Mouse (Mus musculus) CH12.LX (cell line): ENCODE data around the gene Capn2. TPM values are rescaled to one million over a fixed set of nuclear protein-coding genes. Genes with fewer than 3 reads are reported as not detected.

Experiments used
- DNase-seq: peaks from one replicate; pipeline ENCODE4 v3.0.0-alpha.2; 2013; ENCODE audit errors: extremely low read depth
- H3K27ac ChIP-seq: 2 replicates; pipeline ENCODE4 v1.5.1; 2012; ENCODE audit warnings: low read depth, mild to moderate bottlenecking, control low read depth, moderate library complexity; ENCODE audit not compliant: insufficient read depth
- H3K27me3 ChIP-seq: replicated peaks from 2 replicates; pipeline ENCODE3; 2012; ENCODE audit warnings: inconsistent platforms
- H3K36me3 ChIP-seq, 2 experiments: replicated peaks in 1 of 2; 2 replicates each; pipeline versions ENCODE3 to v1.6.1; 2012; ENCODE audit warnings: inconsistent platforms in 1 of 2, low read length in 1 of 2, mild to moderate bottlenecking in 1 of 2, mixed read lengths in 1 of 2, moderate library complexity in 1 of 2; ENCODE audit not compliant: control insufficient read depth in 1 of 2, insufficient read depth in 1 of 2
- H3K4me1 ChIP-seq, 2 experiments: 2 replicates each; pipeline ENCODE4 v1.6.1; 2012; ENCODE audit warnings: inconsistent platforms in 1 of 2, moderate library complexity in 1 of 2; ENCODE audit not compliant: insufficient read depth in 2 of 2, control insufficient read depth in 1 of 2
- H3K4me2 ChIP-seq: 2 replicates; pipeline ENCODE4 v1.6.1; 2012; ENCODE audit warnings: low read depth, mild to moderate bottlenecking, control low read depth; ENCODE audit not compliant: poor library complexity, insufficient read depth, severe bottlenecking
- H3K4me3 ChIP-seq, 3 experiments: fragments of 150-350 bp in 1 of 3; sonication (generic) in 1 of 3; replicated peaks in 1 of 3; 2 replicates each; pipeline versions ENCODE3 to v1.5.1; 2011 to 2012; ENCODE audit warnings: low read depth in 2 of 3, low read length in 2 of 3, mild to moderate bottlenecking in 2 of 3, moderate library complexity in 2 of 3, control low read depth in 1 of 3, improper control_type of control experiment in 1 of 3, inconsistent platforms in 1 of 3, mixed read lengths in 1 of 3; ENCODE audit not compliant: poor library complexity in 1 of 3
- H3K79me2 ChIP-seq: replicated peaks from 2 replicates; pipeline ENCODE4 v1.6.1; 2012; ENCODE audit warnings: mild to moderate bottlenecking, moderate library complexity; ENCODE audit not compliant: control insufficient read depth, poor library complexity, insufficient read depth, severe bottlenecking; ENCODE audit errors: extremely low read depth
- H3K9ac ChIP-seq: 2 replicates; pipeline ENCODE4 v1.6.1; 2012; ENCODE audit warnings: low read depth, mild to moderate bottlenecking, control low read depth, moderate library complexity; ENCODE audit not compliant: insufficient read depth
- H3K9me3 ChIP-seq: replicated peaks from 2 replicates; pipeline ENCODE3; 2012; ENCODE audit warnings: low read length, inconsistent platforms, mixed read lengths
- CHD1 ChIP-seq: IDR thresholded peaks from 2 replicates; pipeline ENCODE4 v1.6.1; 2012; ENCODE audit warnings: low read depth, low read length, improper control_type of control experiment, inconsistent platforms
- CHD2 ChIP-seq: IDR thresholded peaks from 2 replicates; pipeline ENCODE4 v1.6.1; 2011; ENCODE audit warnings: low read length, improper control_type of control experiment
- GABPA ChIP-seq: IDR thresholded peaks from 2 replicates; pipeline ENCODE4 v1.6.1; 2012; ENCODE audit warnings: low read depth, low read length, improper control_type of control experiment, inconsistent platforms; ENCODE audit not compliant: insufficient replicate concordance
- HCFC1 ChIP-seq: IDR thresholded peaks from 2 replicates; pipeline ENCODE4 v1.6.1; 2012; ENCODE audit warnings: low read depth, mild to moderate bottlenecking, inconsistent platforms, low read length, improper control_type of control experiment
- JUND ChIP-seq: conservative IDR thresholded peaks from 2 replicates; pipeline ENCODE4 v1.6.1; 2011; ENCODE audit warnings: low read depth, low read length, improper control_type of control experiment
- KAT2A ChIP-seq: IDR thresholded peaks from 2 replicates; pipeline ENCODE4 v1.6.1; 2012; ENCODE audit warnings: low read length, improper control_type of control experiment, inconsistent platforms; ENCODE audit not compliant: insufficient replicate concordance
- MAX ChIP-seq: IDR thresholded peaks from 2 replicates; pipeline ENCODE4 v1.6.1; 2011; ENCODE audit warnings: low read length, improper control_type of control experiment
- MAZ ChIP-seq: IDR thresholded peaks from 2 replicates; pipeline ENCODE4 v1.6.1; 2012; ENCODE audit warnings: low read depth, mild to moderate bottlenecking, inconsistent platforms, low read length, improper control_type of control experiment, moderate library complexity
- MEF2A ChIP-seq: IDR thresholded peaks from 2 replicates; pipeline ENCODE4 v1.6.1; 2014; ENCODE audit warnings: low read depth, mild to moderate bottlenecking, inconsistent platforms, low read length, improper control_type of control experiment, borderline replicate concordance
- MXI1 ChIP-seq: IDR thresholded peaks from 2 replicates; pipeline ENCODE4 v1.6.1; 2011; ENCODE audit warnings: mild to moderate bottlenecking, low read depth, low read length, improper control_type of control experiment
- NRF1 ChIP-seq: IDR thresholded peaks from 2 replicates; pipeline ENCODE4 v1.6.1; 2014; ENCODE audit warnings: low read depth, mild to moderate bottlenecking, inconsistent platforms, low read length, improper control_type of control experiment, moderate library complexity
- POLR2A ChIP-seq: IDR thresholded peaks from 2 replicates; pipeline ENCODE4 v1.6.1; 2011; ENCODE audit warnings: low read depth, mild to moderate bottlenecking, improper control_type of control experiment, low read length
- POLR2AphosphoS2 ChIP-seq: IDR thresholded peaks from 2 replicates; pipeline ENCODE4 v1.6.1; 2011; ENCODE audit warnings: low read depth, low read length, improper control_type of control experiment
- RCOR1 ChIP-seq: conservative IDR thresholded peaks from 2 replicates; pipeline ENCODE4 v1.6.1; 2012; ENCODE audit warnings: low read depth, mild to moderate bottlenecking, inconsistent platforms, low read length, improper control_type of control experiment
- SIN3A ChIP-seq: IDR thresholded peaks from 2 replicates; pipeline ENCODE4 v1.6.1; 2012; ENCODE audit warnings: low read length, improper control_type of control experiment, inconsistent platforms
- USF1 ChIP-seq: IDR thresholded peaks from 2 replicates; pipeline ENCODE4 v1.6.1; 2014; ENCODE audit warnings: low read depth, mild to moderate bottlenecking, inconsistent platforms, low read length, improper control_type of control experiment
- ZMIZ1 ChIP-seq: IDR thresholded peaks from 2 replicates; pipeline ENCODE4 v1.6.1; 2012; ENCODE audit warnings: low read depth, mild to moderate bottlenecking, inconsistent platforms, low read length, improper control_type of control experiment
- dilution Hi-C: fragments of 300-500 bp; cut with MboI; formaldehyde crosslinking; loops from 2 replicates; pipeline ENCODE4 v1.14.3; 2020; ENCODE audit warnings: low sequenced_read_pairs; ENCODE audit not compliant: extremely low pct_unique_long_range_greater_than_20kb, extremely low pct_ligation_motif_present
- in situ Hi-C: fragments of 300-500 bp; cut with MboI; formaldehyde crosslinking; loops from 3 replicates; pipeline ENCODE4 v1.14.3; 2019; ENCODE audit warnings: low sequenced_read_pairs, low pct_ligation_motif_present, low pct_unique_long_range_greater_than_20kb, mixed read lengths
- polyA plus RNA-seq: library from polyadenylated mRNA; unstranded; fragments of >175 nt; gene quantifications from 2 replicates; pipeline ENCODE4 v1.2.1, GENCODE M21; 2012; ENCODE audit warnings: low read depth; ENCODE audit not compliant: insufficient read length
- total RNA-seq, 2 experiments: library from RNA; depleted of rRNA; stranded (reverse); fragments of 300-350 nt in 1 of 2; fragments of >200 nt in 1 of 2; gene quantifications; 2 replicates each; pipeline ENCODE4 v1.2.3; 2012 to 2014

The Capn2 gene
- total and polyA plus RNA-seq, 3 experiments: 10.9 to 28.1 (median 15.0) TPM

GRCm38 (mm10) chr1:182497736-182498135 is 19.7 kb downstream of the Capn2 start:
- no peak for DNase-seq
- peaks cover 21 to 31% of the 10 kb centered on the region in 2 experiments for H3K4me1 ChIP-seq
- dilution Hi-C loops (no loop called here), in situ Hi-C loops (no loop called here)
- no peak overlapping the region for H3K9ac ChIP-seq
- H3K36me3 ChIP-seq: peaks cover 0 to 13% of the 10 kb centered on the region in 2 experiments
- H3K27ac ChIP-seq: no peak overlapping the region
- no peaks in the 10 kb centered on the region for H3K27me3 ChIP-seq
- no peak overlapping the region for H3K4me2 ChIP-seq
- H3K4me3 ChIP-seq: no peak overlapping the region
- no peaks in the 10 kb centered on the region for H3K9me3 ChIP-seq
- H3K79me2 ChIP-seq: no peaks in the 10 kb centered on the region
- TF ChIP-seq KAT2A (no peak), SIN3A (no peak), POLR2A (no peak), ZMIZ1 (no peak), JUND (no peak), MAX (no peak), MEF2A (no peak), GABPA (no peak), HCFC1 (no peak), NRF1 (no peak), CHD1 (no peak), RCOR1 (no peak), POLR2AphosphoS2 (no peak), MAZ (no peak), MXI1 (no peak), USF1 (no peak)

GRCm38 (mm10) chr1:182496685-182497084 is 20.7 kb downstream of the Capn2 start:
- H3K4me2 ChIP-seq: no peak overlapping the region
- no peak for DNase-seq
- H3K36me3 ChIP-seq: peaks cover 0 to 15% of the 10 kb centered on the region in 2 experiments
- no peaks in the 10 kb centered on the region for H3K9me3 ChIP-seq
- dilution Hi-C loops (no loop called here), in situ Hi-C loops (no loop called here)
- H3K4me3 ChIP-seq: no peak overlapping the region
- TF ChIP-seq CHD1 (no peak), MAX (no peak), CHD2 (no peak)
- H3K4me1 ChIP-seq: peaks cover 15 to 24% of the 10 kb centered on the region in 2 experiments
- H3K9ac ChIP-seq: no peak overlapping the region
- no peak overlapping the region for H3K27ac ChIP-seq
- no peaks in the 10 kb centered on the region for H3K27me3 ChIP-seq
- no peaks in the 10 kb centered on the region for H3K79me2 ChIP-seq
